Mouse (Mus musculus) cerebellum, postnatal 36 days (tissue): ENCODE data around the gene Ksr1.

Source experiments
- DNase-seq, 2 experiments: peaks; one replicate each; pipeline ENCODE4 v3.0.0; 2021 to 2022; ENCODE audit warnings: mixed read lengths in 2 of 2

The Ksr1 gene

GRCm38 (mm10) chr11:79063616-79064015 lies 82.6 kb downstream of the Ksr1 start:
- no peak for DNase-seq

DNA sequence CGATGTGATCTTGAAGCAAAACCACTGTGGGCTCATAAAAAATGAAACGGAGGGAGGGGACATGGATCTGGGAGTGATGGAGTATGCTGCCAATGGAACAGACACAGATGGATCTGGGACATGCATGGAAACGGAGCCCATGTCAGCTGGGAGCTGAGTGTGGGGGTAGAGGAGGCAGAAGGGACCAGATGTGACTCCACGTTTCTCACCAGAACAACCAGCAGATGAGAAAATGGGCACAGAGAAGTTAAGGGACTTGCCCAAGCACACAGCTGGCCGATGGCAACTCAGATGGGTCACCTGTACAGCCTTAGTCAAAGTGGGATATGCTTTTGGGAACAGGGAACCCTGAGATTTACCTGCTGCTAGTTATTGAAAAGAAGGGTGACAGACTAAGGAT lies 83.3 kb downstream of the Ksr1 start:
- DNase-seq: no peak

GRCm38 (mm10) chr11:79061839-79062238 lies 84.4 kb downstream of the Ksr1 start:
- DNase-seq: no peak

- DNase-seq: no peak
Observed at GRCm38 (mm10) chr11:79059850-79060249, 86.4 kb downstream of the Ksr1 start.

DNA sequence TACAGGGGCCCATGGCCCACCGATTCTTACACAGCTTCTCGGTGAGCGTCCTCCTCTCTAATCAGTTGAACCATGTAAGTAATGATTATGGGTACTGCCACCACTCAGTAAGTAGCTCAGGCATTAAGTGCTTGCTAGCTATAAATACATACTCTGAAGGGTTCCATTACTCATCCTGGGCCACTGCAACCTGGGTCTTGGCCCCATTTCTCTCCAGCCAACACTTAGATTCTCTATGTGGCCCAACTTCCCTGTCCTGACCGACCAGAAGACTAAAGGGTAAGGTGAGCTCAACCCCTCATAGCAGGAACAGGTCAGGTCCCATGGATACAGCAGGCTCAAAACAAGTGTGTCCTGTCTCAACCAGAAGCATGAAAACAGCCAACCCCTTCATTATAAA lies 87.1 kb downstream of the Ksr1 start:
- DNase-seq: no peak

DNA sequence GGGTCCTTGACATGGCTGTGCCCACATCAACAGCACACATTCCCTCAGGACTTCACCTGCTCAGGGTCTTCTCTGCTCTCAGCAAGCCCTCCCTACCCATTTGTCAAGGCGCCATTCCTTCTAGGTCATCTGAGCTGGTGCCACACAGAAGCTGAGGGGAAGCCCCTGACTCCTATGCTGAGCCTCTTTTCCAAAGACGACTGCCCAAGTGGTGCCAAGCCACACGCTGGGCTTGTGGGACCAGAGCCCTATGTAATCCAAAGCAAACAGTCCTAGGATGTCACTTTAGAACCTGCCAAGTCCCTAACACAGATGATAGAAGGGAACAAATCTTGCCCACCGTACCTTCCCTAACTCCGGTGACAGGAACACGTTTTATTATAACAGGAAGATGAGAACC lies 87.6 kb downstream of the Ksr1 start:
- no peak for DNase-seq

DNA sequence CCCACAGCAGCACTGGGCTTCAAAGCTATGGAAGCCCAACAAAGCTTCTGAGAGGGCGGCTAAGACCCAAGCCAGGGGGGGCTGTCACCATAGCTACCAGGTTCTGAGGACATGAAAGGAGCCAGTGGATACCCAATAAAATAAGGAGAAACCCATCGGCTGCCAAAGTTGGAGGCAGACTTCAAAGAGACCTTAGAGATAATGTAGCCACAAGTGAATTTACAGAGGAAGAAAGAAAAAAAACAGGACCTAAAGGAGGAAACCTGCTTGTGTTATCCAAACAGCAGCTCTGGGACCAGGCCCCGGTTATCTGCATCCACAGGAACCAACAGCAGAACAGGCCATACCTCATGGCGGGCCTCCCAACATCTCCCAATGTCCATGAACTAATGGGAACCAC lies 88.4 kb downstream of the Ksr1 start:
- DNase-seq: no peak

DNA sequence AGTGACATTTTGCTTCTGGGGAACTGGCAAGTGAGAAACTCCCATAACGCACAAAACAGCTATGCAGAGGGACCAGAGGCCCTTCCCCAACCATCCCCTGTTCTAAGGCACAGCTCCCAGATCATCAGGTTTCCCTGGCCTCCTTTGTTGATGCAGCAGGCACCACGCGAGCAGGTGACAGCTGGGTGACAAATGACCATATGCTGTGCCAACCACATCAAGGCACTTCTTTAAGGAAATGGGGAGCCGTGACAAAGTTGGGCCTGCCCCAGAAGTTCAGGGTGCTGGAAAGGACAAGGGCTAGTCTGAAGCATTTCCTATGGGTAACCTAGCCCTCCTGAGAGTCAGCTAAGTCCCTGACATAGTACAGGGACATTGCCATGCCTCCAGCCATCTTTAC lies 89.3 kb downstream of the Ksr1 start:
- DNase-seq: no peak

GRCm38 (mm10) chr11:79056027-79056426 lies 90.2 kb downstream of the Ksr1 start:
- DNase-seq: no peak

DNA sequence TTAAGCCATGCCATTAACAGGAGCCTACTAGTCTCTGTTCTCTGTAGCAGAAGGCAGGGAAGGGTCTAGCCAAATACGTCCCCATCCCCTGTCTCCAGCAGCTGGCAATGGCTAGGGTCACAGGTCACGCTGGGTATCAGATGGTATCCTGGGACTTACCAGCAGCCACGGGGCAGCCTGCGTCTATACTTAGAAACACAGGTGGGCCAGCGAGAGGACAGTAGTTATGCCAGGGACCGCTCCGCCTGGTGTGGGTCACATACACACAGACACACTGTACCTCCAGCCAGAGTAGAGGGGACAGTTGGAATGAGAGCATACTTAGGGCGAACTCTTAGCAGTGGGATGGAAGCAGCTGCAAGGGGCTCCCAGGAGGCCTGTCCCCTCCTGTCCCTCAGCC lies 91.0 kb downstream of the Ksr1 start:
- no peak for DNase-seq

DNA sequence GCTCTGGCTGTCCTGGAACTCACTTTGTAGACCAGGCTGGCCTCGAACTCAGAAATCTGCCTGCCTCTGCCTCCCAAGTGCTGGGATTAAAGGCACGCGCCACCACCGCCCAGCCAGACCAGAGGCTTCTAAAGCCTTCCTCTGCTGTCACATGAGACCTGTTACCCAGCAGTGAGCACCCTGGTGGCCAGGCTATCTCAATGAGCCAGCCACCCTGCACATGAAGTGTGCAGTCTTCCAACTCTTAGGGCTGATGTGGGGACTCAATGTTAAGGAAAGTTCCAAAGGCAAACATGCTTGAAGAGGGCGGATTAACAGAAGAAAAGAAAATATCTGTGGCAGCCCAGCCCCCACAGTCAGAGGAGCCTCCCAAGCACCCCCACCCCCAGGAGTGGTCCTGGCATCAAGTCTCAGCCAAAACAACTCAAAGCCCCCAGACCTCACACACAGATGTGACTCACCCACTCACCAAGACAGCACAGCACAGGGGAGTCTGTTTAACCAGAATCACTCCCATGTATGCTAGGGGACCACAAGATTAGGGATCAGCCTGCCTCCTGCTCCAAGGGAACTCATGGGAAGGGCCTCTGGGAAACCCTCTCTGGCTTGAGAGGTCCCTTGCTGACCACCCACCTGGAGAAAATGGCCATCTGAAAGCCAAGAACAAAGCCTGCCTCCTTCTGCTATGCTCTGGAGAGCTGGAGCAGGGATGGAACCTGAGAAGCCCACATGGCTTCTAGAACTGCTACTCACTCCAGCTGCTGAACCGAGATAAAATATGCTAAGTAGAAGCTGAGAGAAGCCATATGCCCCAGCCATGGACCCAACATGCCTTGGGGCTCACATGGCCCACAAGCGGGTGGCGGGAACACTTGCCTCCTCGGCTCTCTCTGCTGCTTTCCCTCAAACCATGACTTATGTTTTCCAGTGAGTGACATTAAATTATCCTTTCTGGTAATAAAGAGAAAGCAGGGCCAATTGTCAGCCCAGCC lies 91.8 kb downstream of the Ksr1 start:
- no peak for DNase-seq

GRCm38 (mm10) chr11:79053437-79053836 lies 92.8 kb downstream of the Ksr1 start:
- DNase-seq: no peak

GRCm38 (mm10) chr11:79052769-79053168 lies 93.4 kb downstream of the Ksr1 start:
- no peak for DNase-seq

DNA sequence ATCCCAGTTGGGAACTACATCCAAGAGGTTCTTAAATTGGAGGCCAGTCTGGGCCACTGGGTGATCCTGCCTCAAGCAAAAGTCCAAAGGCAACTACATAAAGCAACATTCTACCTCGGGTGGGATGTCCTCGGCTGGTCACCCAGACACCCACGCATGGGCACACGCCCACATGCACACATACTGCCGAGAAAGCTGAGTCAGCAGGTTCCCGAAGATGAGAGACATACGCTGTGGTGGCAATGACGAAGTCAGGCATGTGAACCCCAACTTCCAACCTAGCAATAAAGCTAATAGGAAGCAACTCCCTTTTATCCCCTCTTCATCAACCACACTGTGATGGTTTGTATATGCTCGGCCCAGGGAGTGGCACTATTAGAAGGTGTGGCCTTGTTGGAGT lies 94.7 kb downstream of the Ksr1 start:
- no peak for DNase-seq

GRCm38 (mm10) chr11:79050781-79051507 lies 95.3 kb downstream of the Ksr1 start:
- DNase-seq: no peak

DNA sequence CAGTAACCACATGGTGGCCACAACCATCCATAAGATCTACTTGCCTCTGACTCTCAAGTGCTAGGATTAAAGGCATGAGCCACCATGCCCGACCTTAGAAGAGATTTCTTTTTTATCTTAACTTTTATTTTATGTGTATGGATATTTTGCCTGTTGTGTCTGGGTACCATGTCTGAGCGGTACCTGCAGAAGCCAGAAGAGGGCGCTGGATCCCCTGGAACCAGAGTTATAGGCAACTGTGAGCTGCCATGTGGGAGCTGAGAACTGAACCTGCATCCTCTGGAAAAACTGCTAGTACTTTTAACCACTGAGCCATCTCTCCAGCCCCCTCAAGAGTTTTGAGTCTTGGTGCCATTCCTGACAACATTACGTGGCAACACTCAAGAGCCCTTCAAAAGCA lies 97.3 kb downstream of the Ksr1 start:
- DNase-seq: no peak

- no peak for DNase-seq
Observed at GRCm38 (mm10) chr11:79047180-79047727, 99.0 kb downstream of the Ksr1 start.

DNA sequence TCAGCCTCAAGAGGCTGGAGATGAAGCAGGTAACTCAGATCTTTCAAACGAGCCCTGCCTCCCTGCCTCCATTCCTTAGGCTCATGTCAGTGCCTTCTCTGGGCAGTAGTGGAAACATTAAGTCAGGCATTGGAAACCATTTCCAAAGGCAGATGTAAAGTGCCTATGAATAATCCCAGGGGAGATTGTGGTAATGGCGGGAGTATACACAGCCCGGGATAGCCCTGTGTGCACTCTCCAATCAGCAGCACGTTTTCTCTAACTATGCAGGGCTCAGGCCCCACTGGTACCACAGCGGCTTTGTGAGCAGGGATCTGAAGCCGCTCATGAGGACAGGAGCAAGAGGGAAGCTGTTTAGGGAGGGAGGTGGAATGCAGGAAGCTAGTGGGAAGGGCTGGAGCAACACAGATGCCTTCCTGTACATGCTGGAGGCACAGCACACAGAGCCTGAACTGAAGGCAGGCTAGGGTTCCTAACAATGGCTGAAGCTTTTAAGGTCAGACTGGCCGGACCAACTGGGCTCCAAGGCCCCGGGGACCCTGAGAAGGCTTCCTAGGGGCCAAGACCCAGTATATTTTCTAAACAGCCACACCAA lies 99.5 kb downstream of the Ksr1 start:
- DNase-seq: no peak

- no peak for DNase-seq
Observed at GRCm38 (mm10) chr11:79045231-79045630, 101.0 kb downstream of the Ksr1 start.

DNA sequence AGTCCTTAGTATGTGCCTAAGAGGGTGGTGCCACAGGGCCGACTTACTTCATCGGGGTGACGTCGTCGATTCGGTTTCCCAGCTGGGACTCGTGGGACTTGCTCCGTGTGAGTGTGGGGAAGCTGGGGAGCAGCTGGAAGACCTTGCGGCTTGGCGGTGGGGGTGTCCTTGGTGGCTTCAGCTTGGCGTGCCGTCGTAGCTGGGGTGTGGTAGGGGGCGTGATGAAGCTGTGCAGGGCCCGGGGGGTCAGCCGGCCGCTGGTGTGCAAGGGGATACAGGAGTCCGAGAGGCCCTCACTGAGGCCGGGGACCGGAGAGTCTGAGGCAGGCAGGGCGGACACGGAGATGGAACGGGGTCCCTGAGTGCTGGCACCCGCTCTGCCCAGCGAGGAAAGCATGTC lies 101.4 kb downstream of the Ksr1 start:
- DNase-seq: no peak

DNA sequence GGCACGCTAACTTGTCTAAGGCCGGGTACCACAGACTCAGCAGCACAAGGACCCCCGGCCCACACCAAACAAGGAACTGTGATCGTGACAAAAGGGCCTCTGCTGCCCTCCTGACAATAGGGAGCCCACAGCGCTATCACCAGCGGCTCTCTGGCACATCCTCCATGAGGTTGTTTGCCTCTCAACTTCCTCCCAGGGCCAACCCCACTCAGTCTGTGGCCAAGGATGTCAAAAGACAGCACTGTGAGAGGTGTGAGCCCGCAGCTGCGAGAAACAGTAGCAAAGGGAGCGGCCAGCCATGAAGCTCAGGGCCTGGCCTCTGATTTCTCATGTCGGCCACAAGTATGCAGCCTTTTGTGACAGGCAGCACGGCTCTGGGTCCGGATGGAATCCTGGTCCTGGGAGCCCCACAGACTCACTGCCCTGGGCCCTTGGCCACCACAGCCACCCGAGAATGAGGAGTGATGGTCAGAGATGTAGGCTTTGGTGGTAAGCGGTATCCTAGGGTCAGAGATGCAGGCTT lies 104.2 kb downstream of the Ksr1 start:
- DNase-seq: no peak

DNA sequence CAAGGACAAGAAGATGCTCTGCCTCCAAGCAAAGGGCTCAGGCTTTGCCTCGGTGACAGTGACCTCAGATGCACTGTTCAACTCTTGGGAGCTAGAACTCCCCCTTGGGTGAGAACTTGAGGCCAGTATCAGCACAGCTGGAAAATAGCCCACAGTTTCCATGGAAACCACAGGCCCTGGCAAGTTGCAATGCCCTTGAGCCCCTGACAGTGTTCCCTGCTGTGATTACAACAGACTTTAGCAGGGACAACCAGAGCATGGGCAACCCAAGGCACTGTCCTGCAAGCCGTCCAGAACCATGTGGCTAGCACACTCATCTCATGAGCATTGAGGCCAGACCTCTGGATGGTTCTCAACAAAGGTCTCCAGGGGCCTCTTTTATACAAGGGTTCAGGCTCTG lies 106.7 kb downstream of the Ksr1 start:
- DNase-seq: no peak

GRCm38 (mm10) chr11:79037555-79037954 lies 108.7 kb downstream of the Ksr1 start:
- no peak for DNase-seq
